ENCODE assay signal across 8 mouse cellular contexts in the genomic region with DNA sequence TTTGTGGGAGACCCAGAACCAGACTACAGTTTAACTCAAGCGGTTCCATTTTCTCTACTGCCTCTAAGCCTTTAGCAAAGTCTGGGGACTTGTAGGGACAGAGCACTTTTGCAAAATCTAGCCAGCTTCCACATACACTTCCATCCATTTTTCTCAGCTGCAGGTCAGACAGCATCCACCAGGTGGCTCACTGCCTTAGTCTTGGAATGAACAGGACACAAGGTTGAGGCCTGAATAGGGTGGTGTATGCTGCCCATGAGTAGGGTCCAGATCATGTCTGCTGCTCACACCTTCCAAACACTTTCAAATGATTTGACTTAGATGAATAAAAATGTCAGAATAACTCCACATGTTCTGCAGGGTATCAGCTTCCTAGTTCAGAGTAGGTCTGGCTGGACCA. TPM values are rescaled to one million over a fixed set of nuclear protein-coding genes. Genes with fewer than 3 reads are reported as not detected.
A peak's percentile ranks its signal among the peaks of the same experiment; 100 is the strongest.
DNase-seq lines count a peak whose midpoint lies in the region; ATAC-seq and TF ChIP-seq lines count a peak whose summit lies in the region.

No protein-coding gene starts in this region.

- no peaks in the 10 kb centered on the region for H3K79me3 ChIP-seq in C2C12 (ENCODE audit: low read depth)

- no peaks in the 10 kb centered on the region for H3K9me3 ChIP-seq in intestine, embryonic 16.5 days (ENCODE audit: control insufficient read depth, low read length)
- no peaks in the 10 kb centered on the region for H3K9me3 ChIP-seq in liver, embryonic 11.5 days (ENCODE audit: control insufficient read depth, low read length)

- intact Hi-C loops in gastrocnemius, postnatal 14 days (cut with DNase I; ENCODE audit: low total_unique reads): loop anchor here (5.0 kb wide), 1 partner anchor 159 kb away; no protein-coding TSS in a partner anchor

- CTCF ChIA-PET in Patski (lab: Charles Lee): interaction anchor here (0.8 to 2.7 kb wide), 7 partner anchors 10 to 98 kb away, joined by 3 to 9 read pairs (median 4); a partner anchor contains a TSS

- no peaks in the 10 kb centered on the region for H3K79me2 ChIP-seq in C2C12 (ENCODE audit: control insufficient read depth, insufficient read depth)

- H3ac ChIP-seq in C2C12 (ENCODE audit: control insufficient read depth, insufficient read length, low read depth): no peak overlapping the region

- POLR2A ChIA-PET in Patski (lab: Charles Lee): interaction anchor here (1.4 kb wide), 1 partner anchor 51 kb away, joined by 3 read pairs; no protein-coding TSS in a partner anchor

- H3K27me3 ChIP-seq in C2C12 (ENCODE audit: control insufficient read depth, insufficient read depth, insufficient read length) (no peaks in the 10 kb centered on the region), Patski (no peaks in the 10 kb centered on the region)
- no peaks in the 10 kb centered on the region for H3K27me3 ChIP-seq in intestine, embryonic 16.5 days (replicated peaks; ENCODE audit: control insufficient read depth, insufficient read depth, low read length)
- no peaks in the 10 kb centered on the region for H3K27me3 ChIP-seq in liver, embryonic 11.5 days (replicated peaks; ENCODE audit: control insufficient read depth, insufficient read depth, low read length)

- ATAC-seq in Patski: peak; percentile 54
- peak; percentile 64 for ATAC-seq in intestine, embryonic 16.5 days
- peak; percentile 71 for ATAC-seq in liver, embryonic 11.5 days (replicated peaks; ENCODE audit: low FRiP score)

- 16% methylated on average over 1 of the region's 1 CpGs for WGBS in intestine, embryonic 16.5 days
- 10% methylated on average over 1 of the region's 1 CpGs for WGBS in liver, embryonic 11.5 days

- no peak for DNase-seq in Patski (ENCODE audit: low read depth, low spot score)
- DNase-seq in cerebellum, postnatal 4 days (ENCODE audit: low spot score in 2 of 2): peak; percentile 43 to 66
- peak; percentile 59 for DNase-seq in gastrocnemius, postnatal 14 days
- peak; percentile 54 for DNase-seq in liver, embryonic 11.5 days (ENCODE audit: low spot score)
- DNase-seq in naive thymus-derived CD4-positive, alpha-beta T cell, adult 2 months (ENCODE audit: low read depth): peak; percentile 76
- DNase-seq in thymus, postnatal 0 days (ENCODE audit: low spot score): peak; percentile 55

- no peak overlapping the region for H3K27ac ChIP-seq in intestine, embryonic 16.5 days (ENCODE audit: low read length)
- H3K27ac ChIP-seq in liver, embryonic 11.5 days (ENCODE audit: low read depth, low read length): no peak overlapping the region

- no peak overlapping the region for H3K9ac ChIP-seq in intestine, embryonic 16.5 days (ENCODE audit: low read depth, low read length)
- no peak overlapping the region for H3K9ac ChIP-seq in liver, embryonic 11.5 days (ENCODE audit: low read depth, low read length)

- H3K4me2 ChIP-seq in intestine, embryonic 16.5 days (ENCODE audit: low read depth, low read length): no peak overlapping the region
- no peak overlapping the region for H3K4me2 ChIP-seq in liver, embryonic 11.5 days

- H3K4me3 ChIP-seq in C2C12 (ENCODE audit: insufficient read depth, poor library complexity, severe bottlenecking): no peak overlapping the region
- no peak overlapping the region for H3K4me3 ChIP-seq in intestine, embryonic 16.5 days (ENCODE audit: low read length)
- no peak overlapping the region for H3K4me3 ChIP-seq in liver, embryonic 11.5 days (ENCODE audit: low read depth, low read length)

- in situ Hi-C loops in Patski (cut with MboI; ENCODE audit: low pct_unique_long_range_greater_than_20kb): loop anchor here (5.0 kb wide), 1 partner anchor 159 kb away; no protein-coding TSS in a partner anchor

- H3K4me1 ChIP-seq in intestine, embryonic 16.5 days (ENCODE audit: control insufficient read depth, insufficient read depth, low read length): no peaks in the 10 kb centered on the region
- H3K4me1 ChIP-seq in liver, embryonic 11.5 days (replicated peaks; ENCODE audit: control insufficient read depth, insufficient read depth, low read length): no peaks in the 10 kb centered on the region

- H3K36me3 ChIP-seq in C2C12 (ENCODE audit: control insufficient read depth, insufficient read depth): peaks cover 8% of the 10 kb centered on the region
- H3K36me3 ChIP-seq in intestine, embryonic 16.5 days (ENCODE audit: control insufficient read depth, insufficient read depth, low read length): peaks cover 7% of the 10 kb centered on the region; the same call in 1 of the 2 replicates
- H3K36me3 ChIP-seq in liver, embryonic 11.5 days (ENCODE audit: control insufficient read depth, insufficient read depth, low read length): peaks cover 3% of the 10 kb centered on the region; the same call in 1 of the 2 replicates

- peak; percentile 37 for TF ChIP-seq CTCF in C2C12 (IDR thresholded peaks at IDR 0.05; ENCODE audit: control insufficient read depth, insufficient read depth, insufficient read length)
- peak; percentile 80 for TF ChIP-seq CTCF in Patski (IDR thresholded peaks at IDR 0.05)

TF ChIP-seq in C2C12, 6 proteins besides CTCF, POLR2A, EP300 and RAD21:
- TF ChIP-seq MAX (IDR thresholded peaks at IDR 0.05) (no peak), USF1 (IDR thresholded peaks at IDR 0.05; ENCODE audit: low read depth) (no peak), CEBPB (IDR thresholded peaks at IDR 0.05; ENCODE audit: low read depth) (no peak), MYOD1 (IDR thresholded peaks at IDR 0.05; ENCODE audit: control insufficient read depth, insufficient read length, low read depth) (no peak), FOSL1 (IDR thresholded peaks at IDR 0.05; ENCODE audit: insufficient read depth, low read length, poor library complexity, severe bottlenecking) (no peak), MYOG (IDR thresholded peaks at IDR 0.05; ENCODE audit: control insufficient read depth, extremely low read depth, insufficient read length) (no peak)

RNA-seq across cellular contexts. Expression of a gene that starts 11.9 kb away (rescaled TPM):
- 0.12 TPM for polyA plus RNA-seq in C2C12 (2012; fragmentation: generic; extraction: Trizol)
- polyA plus RNA-seq in Patski (2021): 0.50 TPM
- total RNA-seq in gastrocnemius, postnatal 14 days (2021): not detected
- polyA plus RNA-seq in intestine, embryonic 16.5 days (2015; fragmentation: Nextera tagmentation; extraction: Ambion mirVana): 0.24 and 0.28 TPM in 2 replicates
- 0.71 and 0.75 TPM in 2 replicates for polyA plus RNA-seq in liver, embryonic 11.5 days (2014; fragmentation: Nextera tagmentation; extraction: Ambion mirVana)
- polyA plus RNA-seq in thymus, postnatal 0 days (2015; fragmentation: Nextera tagmentation; extraction: Ambion mirVana): 0.43 and 0.44 TPM in 2 replicates

RNA-seq across cellular contexts. Expression of a gene that starts 12.4 kb away (rescaled TPM):
- polyA plus RNA-seq in C2C12 (2012; fragmentation: generic; extraction: Trizol): 200 TPM
- polyA plus RNA-seq in Patski (2021): 130 TPM
- 100 to 1,000 TPM; 101 to 102 TPM for total RNA-seq in gastrocnemius, postnatal 14 days (2021)
- 236 and 245 TPM in 2 replicates for polyA plus RNA-seq in intestine, embryonic 16.5 days (2015; fragmentation: Nextera tagmentation; extraction: Ambion mirVana)
- 119 and 124 TPM in 2 replicates for polyA plus RNA-seq in liver, embryonic 11.5 days (2014; fragmentation: Nextera tagmentation; extraction: Ambion mirVana)
- 147 and 148 TPM in 2 replicates for polyA plus RNA-seq in thymus, postnatal 0 days (2015; fragmentation: Nextera tagmentation; extraction: Ambion mirVana)

RNA-seq across cellular contexts. Expression of a gene that starts 15.6 kb away (rescaled TPM):
- 1.7 TPM for polyA plus RNA-seq in C2C12 (2012; fragmentation: generic; extraction: Trizol)
- polyA plus RNA-seq in Patski (2021): 6.0 TPM
- total RNA-seq in gastrocnemius, postnatal 14 days (2021): 1 to 10 TPM; 3.6 to 3.7 TPM
- 9.7 and 10.1 TPM in 2 replicates for polyA plus RNA-seq in intestine, embryonic 16.5 days (2015; fragmentation: Nextera tagmentation; extraction: Ambion mirVana)
- polyA plus RNA-seq in liver, embryonic 11.5 days (2014; fragmentation: Nextera tagmentation; extraction: Ambion mirVana): 5.5 and 6.4 TPM in 2 replicates
- 5.3 and 7.1 TPM in 2 replicates for polyA plus RNA-seq in thymus, postnatal 0 days (2015; fragmentation: Nextera tagmentation; extraction: Ambion mirVana)

RNA-seq across cellular contexts. Expression of a gene that starts 15.8 kb away (rescaled TPM):
- polyA plus RNA-seq in C2C12 (2012; fragmentation: generic; extraction: Trizol): 80.4 TPM
- 156 TPM for polyA plus RNA-seq in Patski (2021)
- 10 to 100 TPM; 53.0 to 53.3 TPM for total RNA-seq in gastrocnemius, postnatal 14 days (2021)
- polyA plus RNA-seq in intestine, embryonic 16.5 days (2015; fragmentation: Nextera tagmentation; extraction: Ambion mirVana): 39.9 and 41.9 TPM in 2 replicates
- 66.2 and 66.3 TPM in 2 replicates for polyA plus RNA-seq in liver, embryonic 11.5 days (2014; fragmentation: Nextera tagmentation; extraction: Ambion mirVana)
- 44.3 and 49.3 TPM in 2 replicates for polyA plus RNA-seq in thymus, postnatal 0 days (2015; fragmentation: Nextera tagmentation; extraction: Ambion mirVana)

RNA-seq across cellular contexts. Expression of a gene that starts 47.5 kb away (rescaled TPM):
- polyA plus RNA-seq in C2C12 (2012; fragmentation: generic; extraction: Trizol): 0.67 TPM
- 73.6 TPM for polyA plus RNA-seq in Patski (2021)
- total RNA-seq in gastrocnemius, postnatal 14 days (2021): 1 to 10 TPM; 1.6 to 2.2 TPM
- 201 and 253 TPM in 2 replicates for polyA plus RNA-seq in intestine, embryonic 16.5 days (2015; fragmentation: Nextera tagmentation; extraction: Ambion mirVana)
- 0.27 and 0.42 TPM in 2 replicates for polyA plus RNA-seq in liver, embryonic 11.5 days (2014; fragmentation: Nextera tagmentation; extraction: Ambion mirVana)
- polyA plus RNA-seq in thymus, postnatal 0 days (2015; fragmentation: Nextera tagmentation; extraction: Ambion mirVana): 0.18 and 0.54 TPM in 2 replicates
